Mouse (Mus musculus): Measurements from ENCODE around the gene Mcee. TPM values are rescaled to one million over a fixed set of nuclear protein-coding genes. Genes with fewer than 3 reads are reported as not detected.

The Mcee gene
- polyA plus RNA-seq, 1 experiment from 2014 or later = 152 TPM

DNA sequence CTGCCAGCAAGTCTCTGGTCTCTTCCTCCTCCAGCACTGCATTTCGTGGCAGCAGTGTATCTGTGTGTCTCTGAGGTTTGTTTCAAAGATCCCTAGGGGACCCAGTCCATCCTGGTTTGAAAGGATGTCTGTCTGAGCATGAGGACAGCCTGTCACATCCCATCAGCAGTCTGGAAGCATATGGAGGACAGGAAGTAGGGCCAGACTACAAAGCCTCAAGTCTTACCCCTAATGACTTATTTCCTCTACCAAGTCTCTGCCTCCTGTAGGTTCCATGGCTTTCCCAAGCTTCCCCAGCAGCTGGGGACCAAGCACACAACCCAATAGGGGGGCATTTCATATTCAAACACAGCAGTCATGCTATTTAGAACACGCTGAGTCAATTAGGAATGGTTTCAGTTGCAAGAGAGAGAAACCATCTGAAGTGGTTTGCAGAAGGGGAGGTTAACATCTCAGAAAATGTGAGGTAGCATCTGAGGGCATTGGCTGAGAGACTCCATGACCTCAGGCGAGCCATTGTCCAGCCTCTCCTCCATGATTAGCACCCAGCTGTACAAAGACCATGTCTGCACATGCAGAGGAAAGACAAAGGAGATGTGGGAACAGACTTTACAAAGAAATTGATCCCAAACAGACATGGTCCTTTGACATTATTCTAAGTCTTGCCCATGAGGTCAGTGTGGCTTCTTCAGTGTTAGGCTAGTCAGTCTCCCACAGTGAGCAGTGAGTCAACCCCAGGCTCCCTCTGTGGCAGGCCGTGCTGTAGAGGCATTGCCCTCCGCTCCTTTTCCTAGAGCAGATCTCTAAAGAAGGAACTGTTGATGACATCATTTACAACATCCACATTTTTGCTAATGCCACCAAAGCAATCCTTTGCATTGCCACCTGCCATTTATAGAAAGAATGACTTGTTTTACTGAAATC, 47.5 kb downstream of the Mcee start:
- Histone ChIP-seq H3K9me3 (replicated peaks) (no peaks in the 10 kb centered on the region), H3K4me3 (no peak overlapping the region), H3K4me2 (no peak overlapping the region), H3K9ac (no peak overlapping the region), H3K4me1 (replicated peaks) (no peaks in the 10 kb centered on the region), H3K36me3 (no peaks in the 10 kb centered on the region), H3K27me3 (no peaks in the 10 kb centered on the region), H3K27ac (no peak overlapping the region)
- 55% methylated on average over 5 of the region's 5 CpGs for WGBS
- no peak for ATAC-seq (replicated peaks; ENCODE audit: insufficient number of reproducible peaks, insufficient read depth, low FRiP score, low read depth)

DNA sequence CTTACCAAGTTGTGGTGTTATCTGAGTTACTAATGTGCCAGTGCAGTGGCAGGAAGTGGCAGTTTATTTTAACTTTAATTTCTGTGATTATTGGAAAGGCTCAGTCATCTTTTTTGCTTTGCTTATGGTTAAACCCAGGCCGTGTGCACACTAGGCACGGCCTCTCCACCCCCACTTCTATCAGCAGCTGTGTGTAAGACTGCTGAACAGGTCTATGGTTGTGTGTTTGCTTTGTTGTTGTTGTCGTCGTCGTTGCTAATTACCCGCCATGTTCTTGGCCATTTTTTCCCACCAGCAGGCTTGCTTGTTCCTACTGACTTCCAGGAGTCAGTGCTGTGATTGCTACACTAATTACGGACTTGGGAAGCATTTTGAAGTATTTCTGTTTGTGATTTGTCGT, 48.1 kb downstream of the Mcee start:
- Histone ChIP-seq H3K4me3 (no peak overlapping the region), H3K4me2 (no peak overlapping the region), H3K9ac (no peak overlapping the region), H3K36me3 (no peaks in the 10 kb centered on the region), H3K4me1 (replicated peaks) (no peaks in the 10 kb centered on the region), H3K27ac (no peak overlapping the region), H3K9me3 (replicated peaks) (no peaks in the 10 kb centered on the region), H3K27me3 (no peaks in the 10 kb centered on the region)
- 80% methylated on average over 8 of the region's 8 CpGs for WGBS
- no peak for ATAC-seq (replicated peaks; ENCODE audit: insufficient number of reproducible peaks, insufficient read depth, low FRiP score, low read depth)

DNA sequence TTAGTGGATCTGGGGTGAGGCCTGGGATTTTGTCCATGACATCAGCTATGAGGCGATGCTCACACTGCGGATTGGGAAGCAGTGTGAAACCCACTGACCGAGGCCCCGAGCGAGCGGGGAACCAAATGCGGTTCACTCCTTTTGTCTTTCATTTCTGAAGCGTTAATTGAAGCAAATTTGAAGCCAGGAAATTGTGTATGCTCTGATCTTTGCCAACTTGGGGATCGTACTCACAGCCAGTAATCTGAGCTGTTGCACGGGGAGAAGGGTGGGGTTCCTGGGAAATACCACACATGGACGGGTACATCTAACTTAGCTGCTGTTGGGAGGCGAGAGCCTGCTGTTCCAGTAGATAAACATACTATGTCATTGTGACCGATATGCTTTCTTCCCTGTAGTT, 58.2 kb downstream of the Mcee start:
- Histone ChIP-seq H3K4me1 (replicated peaks) (no peaks in the 10 kb centered on the region), H3K36me3 (no peaks in the 10 kb centered on the region), H3K4me2 (no peak overlapping the region), H3K27ac (no peak overlapping the region), H3K27me3 (no peaks in the 10 kb centered on the region), H3K4me3 (no peak overlapping the region), H3K9me3 (replicated peaks) (no peaks in the 10 kb centered on the region), H3K9ac (no peak overlapping the region)
- no peak for ATAC-seq (replicated peaks; ENCODE audit: insufficient number of reproducible peaks, insufficient read depth, low FRiP score, low read depth)
- whole genome bisulfite sequencing = 79% methylated on average over 13 of the region's 13 CpGs

DNA sequence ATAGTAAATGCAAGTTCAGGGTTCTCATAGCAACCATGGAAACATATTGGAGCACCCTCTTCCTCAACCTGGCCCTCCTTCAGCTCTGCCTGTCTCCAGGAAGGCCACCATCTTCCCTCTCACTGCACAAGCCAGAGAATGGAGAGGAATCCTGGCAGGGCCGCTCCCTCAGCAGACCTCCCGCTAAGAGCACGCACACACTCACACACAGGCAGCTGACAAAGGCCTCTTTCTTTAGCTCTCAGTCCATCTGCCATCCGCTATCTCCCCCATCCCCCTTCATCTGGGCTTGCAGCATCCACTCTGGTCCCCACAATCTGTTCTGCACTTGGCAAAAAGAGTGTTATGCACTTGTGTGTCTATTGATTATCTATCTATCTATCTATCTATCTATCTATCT, 59.0 kb downstream of the Mcee start:
- WGBS = 54% methylated on average over 4 of the region's 4 CpGs
- no peaks in the 10 kb centered on the region for H3K27me3 ChIP-seq
- H3K36me3 ChIP-seq = no peaks in the 10 kb centered on the region
- H3K27ac ChIP-seq = no peak overlapping the region
- no peaks in the 10 kb centered on the region for H3K9me3 ChIP-seq (replicated peaks)
- no peak overlapping the region for H3K4me3 ChIP-seq
- no peak for ATAC-seq (replicated peaks; ENCODE audit: insufficient number of reproducible peaks, insufficient read depth, low FRiP score, low read depth)
- no peaks in the 10 kb centered on the region for H3K4me1 ChIP-seq (replicated peaks)
- no peak overlapping the region for H3K9ac ChIP-seq
- no peak overlapping the region for H3K4me2 ChIP-seq

DNA sequence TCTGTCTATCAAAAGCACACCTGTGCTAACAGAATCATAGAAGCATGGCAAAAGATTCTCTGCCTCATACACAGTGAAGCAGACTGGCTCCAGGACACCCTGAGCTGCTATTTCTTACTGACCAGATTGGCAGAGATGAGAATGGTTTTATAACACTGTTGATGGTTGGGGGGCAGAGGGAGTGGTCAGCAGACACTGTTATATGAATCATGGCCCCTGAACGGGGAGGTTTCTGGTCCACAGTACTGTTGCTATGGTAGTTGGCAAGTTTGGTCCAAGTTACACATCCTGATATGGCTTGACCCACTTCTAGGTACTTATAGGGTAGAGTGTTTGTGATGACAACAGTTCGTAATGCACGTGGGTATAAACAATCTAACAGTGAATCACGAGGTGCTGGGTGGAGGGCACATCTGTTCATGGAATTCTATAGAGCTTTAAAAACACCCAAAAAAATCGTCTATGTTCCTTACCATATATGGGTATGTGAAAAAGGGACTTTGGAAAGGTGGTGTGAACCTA, 59.5 kb downstream of the Mcee start:
- H3K9ac ChIP-seq = no peak overlapping the region
- H3K27me3 ChIP-seq = no peaks in the 10 kb centered on the region
- H3K4me2 ChIP-seq = no peak overlapping the region
- ATAC-seq (replicated peaks; ENCODE audit: insufficient number of reproducible peaks, insufficient read depth, low FRiP score, low read depth) = no peak
- no peak overlapping the region for H3K27ac ChIP-seq
- H3K9me3 ChIP-seq (replicated peaks) = no peaks in the 10 kb centered on the region
- 64% methylated on average over 5 of the region's 5 CpGs for WGBS
- H3K36me3 ChIP-seq = no peaks in the 10 kb centered on the region
- H3K4me1 ChIP-seq (replicated peaks) = no peaks in the 10 kb centered on the region
- no peak overlapping the region for H3K4me3 ChIP-seq

DNA sequence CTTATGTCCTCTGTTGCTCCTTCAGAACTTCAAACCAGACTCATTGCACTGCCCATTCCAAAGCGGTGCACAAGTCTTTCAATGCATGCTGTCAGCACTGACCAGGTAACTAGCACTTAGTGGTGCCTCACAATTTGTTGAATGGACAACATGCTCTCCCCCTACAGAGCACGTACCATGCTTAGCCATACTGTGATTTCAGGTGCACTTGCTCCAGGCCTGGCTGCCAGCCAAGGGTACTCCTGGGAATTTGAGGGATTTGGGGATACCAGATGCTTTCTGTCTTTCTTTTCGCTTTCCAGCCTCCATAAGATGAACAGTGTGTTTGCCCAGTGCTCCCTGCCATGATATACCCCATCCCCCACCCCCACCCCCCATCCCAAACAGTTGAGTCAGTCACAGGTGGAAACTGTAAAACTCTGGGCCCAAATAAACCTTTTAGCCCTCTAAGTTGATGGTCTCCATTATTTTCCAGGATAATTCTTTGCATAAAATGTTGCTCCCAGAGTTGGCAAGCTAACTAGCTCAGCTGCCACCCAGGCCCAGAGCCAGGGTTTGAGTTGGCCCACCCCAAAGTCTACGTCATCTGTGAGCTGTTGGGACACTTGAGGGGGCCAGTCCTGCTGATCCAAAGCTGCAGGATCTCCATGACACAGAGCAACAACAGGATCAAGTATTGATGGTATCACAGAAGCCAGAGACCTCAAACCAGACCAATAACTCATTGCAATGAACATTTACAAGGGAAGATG, 60.2 kb downstream of the Mcee start:
- 74% methylated on average over 4 of the region's 4 CpGs for WGBS
- no peak overlapping the region for H3K9ac ChIP-seq
- H3K4me1 ChIP-seq (replicated peaks) = no peaks in the 10 kb centered on the region

DNA sequence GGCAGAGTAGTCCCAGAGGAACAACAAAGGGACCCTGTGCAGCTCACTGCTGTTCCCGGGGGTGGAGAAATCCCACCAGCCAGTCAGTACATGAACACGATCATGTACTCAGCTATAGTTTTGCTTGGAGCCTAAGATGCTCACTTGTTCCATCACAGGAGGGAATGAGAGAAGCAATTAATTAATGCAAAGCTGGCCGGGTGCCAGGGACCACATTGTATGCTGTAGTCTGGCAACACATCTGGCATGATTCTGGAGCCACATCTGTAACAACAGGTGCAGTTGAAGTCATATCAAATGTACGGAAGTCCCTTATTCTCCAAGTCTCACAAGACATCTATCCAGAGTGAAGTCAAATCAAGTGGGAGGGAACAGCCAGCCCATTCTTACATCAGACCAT, 63.8 kb downstream of the Mcee start:
- ATAC-seq (replicated peaks; ENCODE audit: insufficient number of reproducible peaks, insufficient read depth, low FRiP score, low read depth) = no peak
- no peak overlapping the region for H3K4me3 ChIP-seq
- no peak overlapping the region for H3K9ac ChIP-seq
- H3K27me3 ChIP-seq = no peaks in the 10 kb centered on the region
- no peaks in the 10 kb centered on the region for H3K4me1 ChIP-seq (replicated peaks)
- H3K4me2 ChIP-seq = no peak overlapping the region
- H3K36me3 ChIP-seq = no peaks in the 10 kb centered on the region
- H3K27ac ChIP-seq = no peak overlapping the region
- 77% methylated on average over 4 of the region's 4 CpGs for WGBS
- no peaks in the 10 kb centered on the region for H3K9me3 ChIP-seq (replicated peaks)

More for the DNA sequence above, 60.2 kb downstream of the Mcee start:
- no peak overlapping the region for H3K4me3 ChIP-seq
- no peaks in the 10 kb centered on the region for H3K27me3 ChIP-seq
- no peak for ATAC-seq (replicated peaks; ENCODE audit: insufficient number of reproducible peaks, insufficient read depth, low FRiP score, low read depth)
- H3K36me3 ChIP-seq = no peaks in the 10 kb centered on the region
- no peak overlapping the region for H3K4me2 ChIP-seq
- no peaks in the 10 kb centered on the region for H3K9me3 ChIP-seq (replicated peaks)
- no peak overlapping the region for H3K27ac ChIP-seq

DNA sequence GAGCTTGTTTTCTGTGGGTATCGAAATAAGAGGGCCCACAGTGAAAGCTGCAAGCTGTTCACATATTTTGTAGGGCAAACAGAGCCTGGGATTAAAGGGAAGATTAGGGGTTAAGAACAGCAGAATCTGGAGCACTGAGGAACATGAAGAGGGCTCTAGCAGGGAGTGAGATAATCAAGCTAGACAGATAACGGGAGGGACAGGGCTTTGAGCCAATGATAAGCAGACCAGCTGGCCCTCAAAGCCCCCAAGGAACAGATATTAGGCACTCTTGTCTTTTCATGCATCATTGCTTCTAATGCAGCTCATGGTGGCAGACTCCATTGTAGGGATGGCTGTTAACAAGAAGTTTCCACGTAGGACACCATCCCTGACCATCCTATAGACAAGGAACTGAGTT, 64.3 kb downstream of the Mcee start:
- 40% methylated on average over 3 of the region's 3 CpGs for WGBS
- Histone ChIP-seq H3K4me1 (replicated peaks) (no peaks in the 10 kb centered on the region), H3K9me3 (replicated peaks) (no peaks in the 10 kb centered on the region), H3K27me3 (no peaks in the 10 kb centered on the region), H3K9ac (no peak overlapping the region), H3K4me2 (no peak overlapping the region), H3K27ac (no peak overlapping the region), H3K4me3 (no peak overlapping the region), H3K36me3 (no peaks in the 10 kb centered on the region)
- ATAC-seq (replicated peaks; ENCODE audit: insufficient number of reproducible peaks, insufficient read depth, low FRiP score, low read depth) = no peak

DNA sequence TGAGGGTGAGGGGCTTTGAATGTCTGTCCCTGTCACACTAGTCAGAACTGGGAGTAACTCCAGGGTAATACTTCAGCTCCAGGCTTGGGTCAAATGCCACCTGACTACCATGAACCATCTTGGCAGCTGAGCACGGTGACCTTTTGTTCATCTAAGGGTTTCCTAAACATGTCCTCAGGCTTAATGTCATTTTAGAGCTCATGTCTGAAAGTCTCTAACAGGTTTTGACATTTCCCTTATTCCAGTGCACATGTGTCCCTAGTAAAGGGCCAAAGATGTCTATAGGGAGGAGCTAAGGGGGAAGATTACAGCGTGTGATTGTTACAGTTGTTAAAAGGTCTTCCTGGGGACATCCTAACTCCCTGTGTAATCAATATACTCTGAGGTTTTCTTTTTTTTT, 65.4 kb downstream of the Mcee start:
- no peaks in the 10 kb centered on the region for H3K9me3 ChIP-seq (replicated peaks)
- WGBS = 75% methylated on average over 2 of the region's 2 CpGs
- no peak overlapping the region for H3K9ac ChIP-seq
- H3K27me3 ChIP-seq = no peaks in the 10 kb centered on the region
- no peaks in the 10 kb centered on the region for H3K36me3 ChIP-seq
- no peak overlapping the region for H3K4me2 ChIP-seq
- H3K27ac ChIP-seq = no peak overlapping the region
- no peak for ATAC-seq (replicated peaks; ENCODE audit: insufficient number of reproducible peaks, insufficient read depth, low FRiP score, low read depth)
- H3K4me3 ChIP-seq = no peak overlapping the region
- H3K4me1 ChIP-seq (replicated peaks) = no peaks in the 10 kb centered on the region
